Mouse (Mus musculus) lung, embryonic 14.5 days (tissue): ENCODE measurements around the gene B230219D22Rik. TPM values are rescaled to one million over a fixed set of nuclear protein-coding genes. Genes with fewer than 3 reads are reported as not detected.

Experiments used
- ATAC-seq: fragments of 200-750 bp; cut with Nextera tagmentation; 2 replicates; pipeline ENCODE4 v1.8.0; 2017; ENCODE audit warnings: mild to moderate bottlenecking, moderate TSS enrichment, moderate library complexity; ENCODE audit not compliant: insufficient read depth
- DNase-seq: peaks from one replicate; pipeline ENCODE4 v3.0.0-alpha.2; 2015
- H3K27ac ChIP-seq: fragments of 300-500 bp; sonication (generic); 2 replicates; pipeline ENCODE4 v1.5.1; 2014; ENCODE audit warnings: low read depth, mild to moderate bottlenecking, moderate library complexity
- H3K27me3 ChIP-seq: fragments of 300-500 bp; sonication (generic); 2 replicates; pipeline ENCODE4 v1.6.1; 2014; ENCODE audit warnings: low read length, control low read depth; ENCODE audit not compliant: insufficient read depth
- H3K36me3 ChIP-seq: fragments of 300-500 bp; sonication (generic); 2 replicates; pipeline ENCODE4 v1.6.1; 2014; ENCODE audit warnings: control low read depth; ENCODE audit not compliant: insufficient read depth
- H3K4me1 ChIP-seq: fragments of 300-500 bp; sonication (generic); 2 replicates; pipeline ENCODE4 v1.6.1; 2014; ENCODE audit warnings: antibody characterized with exemption, control low read depth; ENCODE audit not compliant: insufficient read depth
- H3K4me2 ChIP-seq: fragments of 300-500 bp; sonication (generic); 2 replicates; pipeline ENCODE4 v1.6.1; 2014; ENCODE audit warnings: mild to moderate bottlenecking
- H3K4me3 ChIP-seq: fragments of 300-500 bp; sonication (generic); 2 replicates; pipeline ENCODE4 v1.5.1; 2014; ENCODE audit warnings: low read depth, low read length
- H3K9ac ChIP-seq: fragments of 300-500 bp; sonication (generic); 2 replicates; pipeline ENCODE4 v1.6.1; 2014
- H3K9me3 ChIP-seq: fragments of 300-500 bp; sonication (generic); 2 replicates; pipeline ENCODE4 v1.6.1; 2016; ENCODE audit warnings: low read depth, low read length, control low read depth
- CTCF ChIP-seq: IDR thresholded peaks from 2 replicates; pipeline ENCODE4 v1.5.1; 2016; ENCODE audit warnings: antibody characterized with exemption, low read depth
- WGBS: fragments of 180-500 bp; shearing (Covaris S2); extraction: QIAGEN DNeasy Blood & Tissue Kit; methylation state at CpG from one replicate; pipeline ENCODE4 v1.1.7; 2014; 5-methylcytosine and 5-hydroxymethylcytosine counted together
- polyA plus RNA-seq: library from polyadenylated mRNA; unstranded; fragments of >200 nt; fragmentation: Nextera tagmentation; extraction: Ambion mirVana; gene quantifications from 2 replicates; pipeline ENCODE4 v1.2.1, GENCODE M21; 2014

The B230219D22Rik gene
- polyA plus RNA-seq, 1 experiment from 2014 or later, result 84.8 TPM

GRCm38 (mm10) chr13:55737885-55738284 is 45.0 kb downstream of the B230219D22Rik start:
- Histone ChIP-seq H3K4me2 (no peak overlapping the region), H3K9me3 (no peaks in the 10 kb centered on the region), H3K36me3 (no peaks in the 10 kb centered on the region), H3K4me3 (no peak overlapping the region), H3K27me3 (no peaks in the 10 kb centered on the region), H3K27ac (no peak overlapping the region), H3K9ac (no peak overlapping the region), H3K4me1 (no peaks in the 10 kb centered on the region)
- 84% methylated on average over 8 of the region's 8 CpGs for WGBS
- TF ChIP-seq CTCF, result no peak
- ATAC-seq, result no peak
- no peak for DNase-seq

- Histone ChIP-seq H3K4me2 (no peak overlapping the region), H3K36me3 (no peaks in the 10 kb centered on the region), H3K4me1 (no peaks in the 10 kb centered on the region), H3K9me3 (no peaks in the 10 kb centered on the region), H3K27ac (no peak overlapping the region), H3K27me3 (no peaks in the 10 kb centered on the region), H3K9ac (no peak overlapping the region), H3K4me3 (no peak overlapping the region)
- 58% methylated on average over 8 of the region's 8 CpGs for WGBS
- no peak for TF ChIP-seq CTCF
- DNase-seq (no peak), ATAC-seq (no peak)
Observed at GRCm38 (mm10) chr13:55742306-55742705, 49.4 kb downstream of the B230219D22Rik start.

Other genes with a start within 250 kb of the B230219D22Rik start
- 64.3 and 71.0 TPM in 2 replicates for gene Grk6, start 248.1 kb upstream of the B230219D22Rik start, polyA plus RNA-seq
- gene Prr7, start 228.9 kb upstream of the B230219D22Rik start, polyA plus RNA-seq, result 0.46 and 0.53 TPM in 2 replicates
- 135 and 153 TPM in 2 replicates for gene Dbn1, start 205.0 kb upstream of the B230219D22Rik start, polyA plus RNA-seq
- gene Pdlim7, start 179.4 kb upstream of the B230219D22Rik start, polyA plus RNA-seq, result 185 and 199 TPM in 2 replicates
- 2.0 and 2.6 TPM in 2 replicates for gene Dok3, start 163.8 kb upstream of the B230219D22Rik start, polyA plus RNA-seq
- gene Ddx41, start 156.5 kb upstream of the B230219D22Rik start, polyA plus RNA-seq, result 74.8 and 75.5 TPM in 2 replicates
- gene Fam193b, start 122.0 kb upstream of the B230219D22Rik start, polyA plus RNA-seq, result 33.4 and 38.4 TPM in 2 replicates
- 69.7 and 76.5 TPM in 2 replicates for gene Tmed9, start 119.4 kb upstream of the B230219D22Rik start, polyA plus RNA-seq
- 16.3 and 22.1 TPM in 2 replicates for gene B4galt7, start 93.2 kb upstream of the B230219D22Rik start, polyA plus RNA-seq
- gene Caml, start 70.1 kb upstream of the B230219D22Rik start, polyA plus RNA-seq, result 54.9 and 55.8 TPM in 2 replicates
- gene Ddx46, start 58.1 kb upstream of the B230219D22Rik start, polyA plus RNA-seq, result 38.5 and 43.7 TPM in 2 replicates
- 76.4 and 76.6 TPM in 2 replicates for gene Txndc15, start 21.5 kb downstream of the B230219D22Rik start, polyA plus RNA-seq
- gene Pcbd2, start 34.2 kb downstream of the B230219D22Rik start, polyA plus RNA-seq, result 55.5 and 59.7 TPM in 2 replicates
- gene Catsper3, start 91.4 kb downstream of the B230219D22Rik start, polyA plus RNA-seq, result 0.18 TPM in 1 of 2 replicates, not detected in the other
- 0.28 TPM in 1 of 2 replicates, not detected in the other for gene Pitx1, start 143.1 kb downstream of the B230219D22Rik start, polyA plus RNA-seq